Mouse (Mus musculus) cerebellum, adult 9-10 months (tissue): ENCODE measurements around the gene Prr22.

ENCODE experiments used
- DNase-seq: peaks from one replicate; pipeline ENCODE4 v3.0.0; 2022

Prr22 gene

GRCm38 (mm10) chr17:56769950-56770349 is at the start of gene Prr22:
TSS of gene Prr22 (plus strand) at chr17:56770250.
- no peak for DNase-seq

DNA sequence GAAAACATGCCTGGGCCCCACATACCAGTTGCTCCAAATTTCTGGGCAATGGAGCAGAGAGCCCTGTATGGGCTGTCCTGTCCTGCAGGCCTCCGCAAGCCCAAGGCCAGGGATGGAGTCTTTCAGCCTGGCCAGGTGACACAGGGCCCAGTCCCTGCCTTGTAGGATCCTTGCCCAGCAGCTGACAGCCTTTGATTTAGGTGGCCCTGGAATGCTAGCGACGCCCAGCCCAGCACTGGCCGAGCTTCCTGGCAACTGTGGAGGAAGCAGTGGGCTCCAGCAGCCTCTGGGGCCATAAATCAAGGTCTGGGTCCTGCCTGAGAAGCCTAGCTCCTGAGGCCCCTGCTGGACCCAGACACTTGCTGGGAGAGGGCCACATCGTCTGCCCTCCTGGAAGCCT is 47.6 kb upstream of the Prr22 start:
- no peak for DNase-seq

DNA sequence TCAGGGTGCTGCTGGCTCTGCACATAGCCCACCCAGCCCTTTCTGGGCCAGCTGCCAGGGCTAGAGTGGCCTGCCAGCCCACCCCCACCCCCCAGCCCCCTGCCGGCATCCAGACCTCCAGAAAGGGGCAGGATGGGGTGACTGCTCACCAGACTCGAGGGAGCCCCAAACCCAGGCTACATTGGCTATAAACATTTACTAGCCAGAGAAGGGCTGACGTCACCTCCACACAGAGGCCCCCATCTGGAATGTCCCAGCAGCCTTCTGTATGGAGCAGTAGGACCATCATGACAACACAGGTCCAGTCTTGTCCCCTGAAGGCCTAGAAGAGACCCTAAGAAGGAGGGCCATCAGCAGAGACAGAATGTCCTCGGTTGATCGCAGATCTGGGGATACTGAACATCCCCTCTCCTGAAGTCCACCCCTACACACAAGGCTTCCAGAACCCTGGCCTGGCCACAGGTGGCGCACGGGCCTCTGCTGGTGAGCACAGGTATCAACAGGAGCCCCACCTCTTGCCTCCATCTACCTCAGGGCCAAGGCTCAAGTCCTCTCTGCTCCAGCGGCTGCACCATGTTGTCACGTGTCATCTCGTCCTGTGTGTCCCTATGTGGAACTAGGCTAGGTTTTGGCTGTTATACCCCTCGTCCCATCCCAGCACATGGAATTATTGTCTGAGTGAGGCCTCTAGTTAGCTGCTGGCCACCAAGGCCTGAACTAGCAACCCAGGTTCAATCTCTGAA is 46.5 kb upstream of the Prr22 start:
- no peak for DNase-seq

DNA sequence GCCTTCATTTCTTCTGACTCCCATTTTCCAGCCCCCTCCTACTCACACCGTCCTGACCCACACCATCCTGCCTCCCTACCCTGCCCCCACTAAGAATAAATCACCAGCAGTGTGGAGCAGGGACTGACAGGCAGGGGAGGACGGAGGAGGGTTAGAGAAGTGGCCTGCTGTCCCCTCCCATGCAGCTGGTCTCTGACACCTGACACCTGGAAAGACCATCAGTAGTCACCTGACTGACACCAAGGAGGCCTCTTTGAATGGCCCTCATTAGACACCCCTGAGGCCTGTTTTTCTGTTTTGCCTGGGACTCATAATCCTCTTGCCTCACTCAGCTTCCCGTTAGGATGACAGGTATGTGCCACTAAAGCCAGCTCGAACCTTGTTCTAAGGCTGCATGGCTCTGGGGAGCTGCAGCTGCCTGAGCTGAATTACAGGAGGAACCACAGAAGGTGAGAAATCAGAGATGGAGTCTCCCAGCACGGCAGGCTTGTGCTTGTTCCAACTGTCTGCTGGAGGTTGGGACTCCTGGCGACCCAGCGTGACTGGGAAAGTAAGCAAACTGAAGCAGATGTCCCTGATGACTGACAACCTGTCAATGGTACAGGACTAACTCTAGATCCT is 42.9 kb upstream of the Prr22 start:
- DNase-seq, result no peak

- no peak for DNase-seq
These were observed 42.4 kb upstream of the Prr22 start for GRCm38 (mm10) chr17:56727659-56728058.

- no peak for DNase-seq
These were observed 41.9 kb upstream of the Prr22 start for GRCm38 (mm10) chr17:56728117-56728516.

DNA sequence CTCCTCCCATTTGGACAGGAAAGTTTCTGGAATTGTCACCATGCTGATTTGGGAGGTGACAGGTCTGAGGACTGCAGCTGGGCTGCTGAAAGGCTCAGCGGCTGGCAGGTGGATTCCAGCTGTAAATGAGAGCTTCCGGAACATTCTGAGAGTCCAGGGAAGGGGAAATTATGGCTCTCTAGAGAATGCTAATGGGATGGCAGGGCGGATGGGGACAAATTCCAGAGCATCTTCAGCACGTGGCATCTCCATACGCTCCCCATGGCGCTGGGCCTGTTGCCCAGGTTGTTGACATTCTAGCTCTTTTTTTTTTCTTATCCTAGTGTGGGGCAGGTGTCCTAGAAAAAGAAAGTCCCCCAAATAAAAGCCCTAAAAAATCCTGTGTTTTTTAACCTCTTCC is 40.9 kb upstream of the Prr22 start:
- DNase-seq, result no peak

- no peak for DNase-seq
These were observed 40.4 kb upstream of the Prr22 start for GRCm38 (mm10) chr17:56729656-56730055.

DNA sequence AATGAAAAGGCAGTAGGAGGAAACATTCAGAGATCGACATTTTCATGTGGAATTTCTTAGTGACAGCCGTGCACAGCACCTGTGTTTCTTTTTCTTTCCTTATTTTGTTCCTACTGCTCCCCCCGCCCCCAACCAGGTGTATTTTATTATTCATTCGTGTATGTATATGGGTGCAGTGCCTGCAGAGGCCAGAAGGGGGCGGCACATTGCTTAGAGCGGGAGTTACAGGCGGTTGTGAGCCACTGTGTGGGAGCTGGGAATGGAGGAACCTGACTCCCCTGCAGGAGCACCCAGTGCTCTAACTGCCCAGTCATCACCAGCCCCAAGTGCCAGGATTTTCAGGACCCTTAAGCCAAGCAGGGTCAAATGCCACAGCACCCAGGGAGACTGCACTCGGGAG is 33.5 kb upstream of the Prr22 start:
- DNase-seq, result no peak

GRCm38 (mm10) chr17:56738221-56738620 is 31.8 kb upstream of the Prr22 start:
- no peak for DNase-seq

GRCm38 (mm10) chr17:56740118-56740787 is 29.8 kb upstream of the Prr22 start:
- DNase-seq, result no peak

DNA sequence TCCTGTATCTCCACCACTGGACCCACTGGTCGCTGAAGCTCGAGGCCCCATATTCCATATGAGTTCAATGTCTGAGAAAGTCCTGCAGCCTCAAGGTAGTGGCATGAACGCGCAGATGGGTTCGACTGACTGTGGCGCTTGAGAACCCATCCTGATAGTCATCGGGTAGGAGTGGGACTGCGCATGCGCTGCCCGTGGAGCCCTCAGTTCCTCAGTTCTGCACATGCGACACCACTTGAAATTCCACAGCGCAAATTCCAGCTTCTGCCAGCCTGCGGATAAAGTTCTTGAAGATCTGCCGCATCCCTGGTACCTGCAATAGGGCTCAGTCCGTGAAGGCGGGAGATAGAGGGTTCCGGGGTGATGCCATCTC is 29.3 kb upstream of the Prr22 start:
- no peak for DNase-seq

DNA sequence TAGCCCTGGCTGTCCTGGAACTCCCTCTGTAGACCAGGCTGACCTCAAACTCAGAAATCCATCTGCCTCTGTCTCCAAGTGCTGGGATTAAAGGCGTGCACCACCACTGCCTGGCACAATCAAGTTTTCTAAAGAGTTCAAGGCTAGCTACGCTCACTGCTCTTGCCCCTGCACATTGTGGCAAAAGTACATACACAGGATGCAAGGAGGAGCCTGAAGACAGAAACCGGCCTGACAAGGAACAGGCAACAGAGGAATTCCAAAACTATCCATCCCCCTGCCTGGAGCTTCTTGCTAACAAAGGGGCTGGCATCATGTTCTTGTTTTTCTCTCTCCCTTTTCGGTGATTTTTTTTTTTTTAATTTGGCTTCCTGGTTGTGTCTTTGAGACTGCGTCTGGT is 25.9 kb upstream of the Prr22 start:
- DNase-seq, result no peak

GRCm38 (mm10) chr17:56751404-56752072 is 18.5 kb upstream of the Prr22 start:
- no peak for DNase-seq

- no peak for DNase-seq
These were observed 16.6 kb upstream of the Prr22 start for GRCm38 (mm10) chr17:56753452-56753851.

GRCm38 (mm10) chr17:56754271-56755185 is 15.5 kb upstream of the Prr22 start:
- DNase-seq, result no peak

DNA sequence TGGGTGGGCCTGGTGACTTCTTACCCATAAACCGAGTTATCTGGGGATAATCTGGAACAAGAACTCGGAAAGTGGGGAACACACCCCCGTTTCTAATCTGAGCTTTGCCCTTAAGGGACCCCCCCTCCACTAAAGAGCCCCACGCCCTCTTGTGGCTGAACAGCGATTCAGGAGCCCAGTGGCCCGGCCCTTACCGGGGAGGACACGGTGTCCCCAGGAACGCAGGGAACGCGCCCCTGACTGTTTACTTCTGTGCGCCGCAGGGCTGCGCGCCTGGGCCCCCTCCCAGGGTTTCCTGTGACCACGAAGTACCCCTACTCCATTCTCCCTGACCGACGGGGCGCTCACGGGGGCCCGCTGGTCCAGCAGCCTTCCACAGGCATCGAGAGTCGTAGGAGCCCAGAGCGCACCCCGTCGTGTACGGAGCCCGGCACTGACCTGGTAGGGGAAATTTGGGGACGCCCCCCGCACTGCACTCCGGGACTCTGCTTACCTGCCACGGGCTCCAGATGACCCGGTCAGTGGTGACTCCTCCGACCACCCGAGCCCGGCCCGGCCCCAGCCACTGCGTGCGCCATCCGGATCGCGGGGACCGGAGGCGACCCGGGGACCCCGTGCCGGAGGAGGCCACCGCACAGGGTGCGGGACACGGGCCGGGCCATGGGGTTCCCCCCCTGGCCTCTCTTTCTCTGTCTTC is 13.2 kb upstream of the Prr22 start:
- DNase-seq, result no peak

GRCm38 (mm10) chr17:56757416-56758123 is 12.5 kb upstream of the Prr22 start, which contains the start of gene Nrtn:
TSS of gene Nrtn (minus strand) at chr17:56757530.
- no peak for DNase-seq

- DNase-seq, result peak; percentile 80
These were observed 11.9 kb upstream of the Prr22 start for GRCm38 (mm10) chr17:56758132-56758531.

- no peak for DNase-seq
These were observed 10.8 kb upstream of the Prr22 start for GRCm38 (mm10) chr17:56759261-56759660.

DNA sequence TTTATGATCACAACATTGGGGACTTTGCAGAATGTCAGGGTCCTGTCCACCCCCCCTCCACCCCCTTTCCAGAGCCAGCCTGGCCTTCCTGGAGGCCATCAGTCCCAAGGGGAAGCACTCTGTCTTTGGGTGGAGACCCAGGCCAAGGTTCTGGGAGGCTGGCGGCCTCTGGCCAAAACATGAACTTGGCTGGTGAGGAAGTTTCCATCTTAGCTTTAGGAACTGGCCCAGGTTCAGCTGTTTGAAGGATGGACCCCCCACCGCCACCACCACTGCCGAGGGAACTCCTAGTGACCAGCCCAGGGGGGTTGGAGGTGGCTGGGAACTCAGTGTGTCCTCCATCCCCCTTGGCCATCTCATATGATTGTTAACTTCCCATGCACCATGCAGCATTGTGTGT is 9.0 kb upstream of the Prr22 start:
- peak; percentile 61 for DNase-seq
